Mouse (Mus musculus): ENCODE measurements at regions not wholly inside any gene's neighbourhood (a gene's known extent, or its start where the extent isn't known, plus 50 kb on each side); places are given as distances from the start of the nearest gene placed in this dataset.

- Histone ChIP-seq H3K9me3 (no peaks in the 10 kb centered on the region), H3K4me2 (replicated peaks) (no peak overlapping the region), H3K4me1 (replicated peaks) (no peaks in the 10 kb centered on the region), H3K27ac (no peak overlapping the region), H3K4me3 (replicated peaks) (no peak overlapping the region), H3K27me3 (no peaks in the 10 kb centered on the region), H3K36me3 (no peaks in the 10 kb centered on the region), H3K9ac (replicated peaks) (no peak overlapping the region)
- 85% methylated on average over 1 of the region's 1 CpGs for WGBS
- no peak for ATAC-seq
Observed at GRCm38 (mm10) chr8:7489948-7490347, 1171.1 kb downstream of the Efnb2 start.

GRCm38 (mm10) chr8:7472153-7472796 is 1188.8 kb downstream of the Efnb2 start:
- Histone ChIP-seq H3K27me3 (no peaks in the 10 kb centered on the region), H3K9ac (replicated peaks) (no peak overlapping the region), H3K4me2 (replicated peaks) (no peak overlapping the region), H3K4me3 (replicated peaks) (no peak overlapping the region), H3K27ac (no peak overlapping the region), H3K36me3 (no peaks in the 10 kb centered on the region), H3K4me1 (replicated peaks) (no peaks in the 10 kb centered on the region; the same call in 1 of the 2 replicates), H3K9me3 (no peaks in the 10 kb centered on the region)
- no peak for ATAC-seq
- 28% methylated on average over 7 of the region's 7 CpGs for whole genome bisulfite sequencing

- Histone ChIP-seq H3K4me1 (replicated peaks) (no peaks in the 10 kb centered on the region; the same call in 1 of the 2 replicates), H3K9ac (replicated peaks) (no peak overlapping the region), H3K36me3 (no peaks in the 10 kb centered on the region), H3K27me3 (no peaks in the 10 kb centered on the region), H3K4me3 (replicated peaks) (no peak overlapping the region), H3K4me2 (replicated peaks) (no peak overlapping the region), H3K9me3 (no peaks in the 10 kb centered on the region), H3K27ac (no peak overlapping the region)
- 91% methylated on average over 4 of the region's 4 CpGs for WGBS
- ATAC-seq = no peak
Observed at GRCm38 (mm10) chr8:7469261-7469660, 1191.8 kb downstream of the Efnb2 start.

- no peak for ATAC-seq
- WGBS = 74% methylated on average over 1 of the region's 1 CpGs
Observed at GRCm38 (mm10) chr8:7462798-7463197, 1198.2 kb downstream of the Efnb2 start.

GRCm38 (mm10) chr8:7449361-7449760 is 1211.7 kb downstream of the Efnb2 start:
- ATAC-seq = no peak
- no peak overlapping the region for H3K27ac ChIP-seq
- no peaks in the 10 kb centered on the region for H3K9me3 ChIP-seq
- H3K4me3 ChIP-seq (replicated peaks) = no peak overlapping the region
- no peak overlapping the region for H3K9ac ChIP-seq (replicated peaks)
- H3K36me3 ChIP-seq = no peaks in the 10 kb centered on the region
- H3K4me1 ChIP-seq (replicated peaks) = no peaks in the 10 kb centered on the region
- H3K27me3 ChIP-seq = no peaks in the 10 kb centered on the region
- H3K4me2 ChIP-seq (replicated peaks) = no peak overlapping the region

More at GRCm38 (mm10) chr8:7462798-7463197, 1198.2 kb downstream of the Efnb2 start:
- H3K4me3 ChIP-seq (replicated peaks) = no peak overlapping the region
- no peaks in the 10 kb centered on the region for H3K27me3 ChIP-seq
- H3K9me3 ChIP-seq = no peaks in the 10 kb centered on the region
- H3K4me1 ChIP-seq (replicated peaks) = no peaks in the 10 kb centered on the region
- H3K27ac ChIP-seq = no peak overlapping the region
- H3K9ac ChIP-seq (replicated peaks) = no peak overlapping the region
- no peaks in the 10 kb centered on the region for H3K36me3 ChIP-seq
- H3K4me2 ChIP-seq (replicated peaks) = no peak overlapping the region

GRCm38 (mm10) chr8:7447026-7447425 is 1214.0 kb downstream of the Efnb2 start:
- no peaks in the 10 kb centered on the region for H3K27me3 ChIP-seq
- ATAC-seq = no peak
- no peak overlapping the region for H3K27ac ChIP-seq
- no peak overlapping the region for H3K9ac ChIP-seq (replicated peaks)
- H3K4me2 ChIP-seq (replicated peaks) = no peak overlapping the region
- no peaks in the 10 kb centered on the region for H3K9me3 ChIP-seq
- no peak overlapping the region for H3K4me3 ChIP-seq (replicated peaks)
- WGBS = 58% methylated on average over 1 of the region's 1 CpGs
- no peaks in the 10 kb centered on the region for H3K4me1 ChIP-seq (replicated peaks)
- no peaks in the 10 kb centered on the region for H3K36me3 ChIP-seq

- Histone ChIP-seq H3K9ac (replicated peaks) (no peak overlapping the region), H3K4me2 (replicated peaks) (no peak overlapping the region), H3K4me3 (replicated peaks) (no peak overlapping the region), H3K27me3 (no peaks in the 10 kb centered on the region), H3K9me3 (no peaks in the 10 kb centered on the region), H3K27ac (no peak overlapping the region), H3K36me3 (no peaks in the 10 kb centered on the region), H3K4me1 (replicated peaks) (peaks cover 11% of the 10 kb centered on the region; the same call in 1 of the 2 replicates)
- 0 out of 2 replicates have a peak, but pooled peaks have one; percentile 30 for ATAC-seq
Observed at GRCm38 (mm10) chr8:7440829-7441228, 1220.2 kb downstream of the Efnb2 start.

- Histone ChIP-seq H3K9me3 (no peaks in the 10 kb centered on the region), H3K27ac (no peak overlapping the region), H3K9ac (replicated peaks) (no peak overlapping the region), H3K4me3 (replicated peaks) (no peak overlapping the region), H3K4me2 (replicated peaks) (0 out of 2 replicates have a peak overlapping the region, but pooled peaks have one; percentile 15), H3K4me1 (replicated peaks) (peaks cover 11% of the 10 kb centered on the region; the same call in 1 of the 2 replicates), H3K27me3 (no peaks in the 10 kb centered on the region), H3K36me3 (no peaks in the 10 kb centered on the region)
- WGBS = 3% methylated on average over 4 of the region's 4 CpGs
- ATAC-seq = peak; percentile 99
Observed at GRCm38 (mm10) chr8:7440278-7440684, 1220.8 kb downstream of the Efnb2 start.

- ATAC-seq = peak; percentile 70; the same call in 1 of the 2 replicates
- no peak overlapping the region for H3K4me2 ChIP-seq (replicated peaks)
- H3K27ac ChIP-seq = no peak overlapping the region
- 11% methylated on average over 3 of the region's 3 CpGs for WGBS
- H3K27me3 ChIP-seq = no peaks in the 10 kb centered on the region
- H3K36me3 ChIP-seq = no peaks in the 10 kb centered on the region
- no peak overlapping the region for H3K9ac ChIP-seq (replicated peaks)
- peaks cover 11% of the 10 kb centered on the region; the same call in 1 of the 2 replicates for H3K4me1 ChIP-seq (replicated peaks)
- no peaks in the 10 kb centered on the region for H3K9me3 ChIP-seq
- H3K4me3 ChIP-seq (replicated peaks) = no peak overlapping the region
Observed at GRCm38 (mm10) chr8:7439869-7440268, 1221.2 kb downstream of the Efnb2 start.

GRCm38 (mm10) chr8:7430482-7430881 is 1230.6 kb downstream of the Efnb2 start:
- no peak overlapping the region for H3K4me3 ChIP-seq (replicated peaks)
- no peak overlapping the region for H3K27ac ChIP-seq
- no peak overlapping the region for H3K4me2 ChIP-seq (replicated peaks)
- H3K9ac ChIP-seq (replicated peaks) = no peak overlapping the region
- H3K36me3 ChIP-seq = no peaks in the 10 kb centered on the region
- H3K27me3 ChIP-seq = no peaks in the 10 kb centered on the region
- no peak for ATAC-seq
- no peaks in the 10 kb centered on the region for H3K9me3 ChIP-seq
- H3K4me1 ChIP-seq (replicated peaks) = no peaks in the 10 kb centered on the region

- no peaks in the 10 kb centered on the region for H3K27me3 ChIP-seq
- H3K9me3 ChIP-seq = no peaks in the 10 kb centered on the region
- no peak overlapping the region for H3K27ac ChIP-seq
- no peaks in the 10 kb centered on the region for H3K4me1 ChIP-seq (replicated peaks)
- ATAC-seq = no peak
- no peak overlapping the region for H3K4me3 ChIP-seq (replicated peaks)
- WGBS = 84% methylated on average over 2 of the region's 2 CpGs
- H3K36me3 ChIP-seq = no peaks in the 10 kb centered on the region
- H3K4me2 ChIP-seq (replicated peaks) = no peak overlapping the region
- no peak overlapping the region for H3K9ac ChIP-seq (replicated peaks)
Observed at GRCm38 (mm10) chr8:7398175-7398574, 1262.9 kb downstream of the Efnb2 start.

GRCm38 (mm10) chr8:7397355-7397862 is 1263.6 kb downstream of the Efnb2 start:
- 84% methylated on average over 5 of the region's 5 CpGs for WGBS
- Histone ChIP-seq H3K4me2 (replicated peaks) (no peak overlapping the region), H3K4me1 (replicated peaks) (no peaks in the 10 kb centered on the region), H3K9me3 (no peaks in the 10 kb centered on the region), H3K9ac (replicated peaks) (no peak overlapping the region), H3K4me3 (replicated peaks) (no peak overlapping the region), H3K27ac (no peak overlapping the region), H3K36me3 (no peaks in the 10 kb centered on the region), H3K27me3 (no peaks in the 10 kb centered on the region)
- no peak for ATAC-seq

Measured in midbrain, embryonic 13.5 days (tissue).